ENCODE assay signal across 27 mouse cellular contexts in genomic region chr4:149546797-149547444, GRCm38 (mm10). TPM values are rescaled to one million over a fixed set of nuclear protein-coding genes. Genes with fewer than 3 reads are reported as not detected.
DNase-seq lines count a peak whose midpoint lies in the region; ATAC-seq and TF ChIP-seq lines count a peak whose summit lies in the region.
"Had no signal": no experiment of that assay in that cellular context is flagged by ENCODE, and none has a peak within 500 bp of the region (broad histone marks: within the 10 kb centered on the region; RNA-seq: fewer than 3 reads in every experiment).

No protein-coding gene starts in this region.

- H3K9ac ChIP-seq in lung, postnatal 0 days (replicated peaks; ENCODE audit: low read depth): no peak overlapping the region
- no peak overlapping the region for H3K9ac ChIP-seq in embryonic facial prominence, embryonic 14.5 days (ENCODE audit: low read depth, low read length)
- no peak overlapping the region for H3K9ac ChIP-seq in liver, postnatal 0 days (replicated peaks)
- no peak overlapping the region for H3K9ac ChIP-seq in midbrain, embryonic 11.5 days (ENCODE audit: low read length)
- H3K9ac ChIP-seq: limb, embryonic 12.5 days; lung, embryonic 14.5 days had no signal

- H3K27ac ChIP-seq in lung, postnatal 0 days (ENCODE audit: low read length): peak overlapping the region; percentile 26; the same call in 1 of the 2 replicates
- H3K27ac ChIP-seq in embryonic facial prominence, embryonic 14.5 days (replicated peaks; ENCODE audit: low read depth, low read length): no peak overlapping the region
- H3K27ac ChIP-seq in liver, postnatal 0 days (ENCODE audit: low read depth): no peak overlapping the region
- no peak overlapping the region for H3K27ac ChIP-seq in midbrain, embryonic 11.5 days (ENCODE audit: low read depth, low read length)
- H3K27ac ChIP-seq: forebrain, embryonic 10.5 days; heart, embryonic 10.5 days; limb, embryonic 12.5 days; macrophage; midbrain, embryonic 10.5 days had no signal

- DNase-seq in lung, postnatal 0 days (ENCODE audit: low spot score): no peak
- no peak for DNase-seq in lung, adult 18-20 months
- no peak for DNase-seq in embryonic facial prominence, embryonic 14.5 days (ENCODE audit: low spot score)
- DNase-seq in liver, postnatal 0 days: peak; percentile 40
- no peak for DNase-seq in midbrain, embryonic 11.5 days (ENCODE audit: low spot score, missing footprints)
- no peak for DNase-seq in left cerebral cortex, adult 18-20 months (ENCODE audit: low spot score in 2 of 2)
- no peak for DNase-seq in adrenal gland, adult (ENCODE audit: inconsistent age in 2 of 2, low spot score in 1 of 2)
- DNase-seq: adrenal gland, postnatal 36 days; cerebellum, adult 18-20 months; cerebellum, postnatal 36 days; embryo, embryonic 11 days; gastrocnemius, postnatal 10 days; kidney, adult 9 months; kidney, postnatal 14 days; lung, embryonic 14.5 days; spleen, adult 18-20 months; thymus, adult 18-20 months; thymus, postnatal 36 days had no signal

- H3K4me3 ChIP-seq in lung, postnatal 0 days (ENCODE audit: low read depth, low read length): no peak overlapping the region
- no peak overlapping the region for H3K4me3 ChIP-seq in embryonic facial prominence, embryonic 14.5 days (ENCODE audit: low read depth, low read length)
- H3K4me3 ChIP-seq in liver, postnatal 0 days (ENCODE audit: low read depth, low read length): no peak overlapping the region
- no peak overlapping the region for H3K4me3 ChIP-seq in midbrain, embryonic 11.5 days (ENCODE audit: low read depth, low read length)
- H3K4me3 ChIP-seq: forebrain, embryonic 10.5 days; heart, embryonic 10.5 days; limb, embryonic 12.5 days; midbrain, embryonic 10.5 days had no signal

- ATAC-seq in lung, postnatal 0 days: no peak
- 0 out of 2 replicates have a peak, but pooled peaks have one; percentile 5 for ATAC-seq in embryonic facial prominence, embryonic 14.5 days (ENCODE audit: low read depth)
- ATAC-seq in liver, postnatal 0 days: peak; percentile 55
- ATAC-seq in inflammation-experienced regulatory T-cells, adult 6 months: no peak
- ATAC-seq in midbrain, embryonic 11.5 days (ENCODE audit: low FRiP score): no peak
- ATAC-seq: forebrain, embryonic 16.5 days; hindbrain, embryonic 16.5 days; intestine, embryonic 16.5 days had no signal

- no peak overlapping the region for H3K4me2 ChIP-seq in lung, postnatal 0 days (replicated peaks; ENCODE audit: low read depth, low read length)
- H3K4me2 ChIP-seq in embryonic facial prominence, embryonic 14.5 days (ENCODE audit: low read depth, low read length): no peak overlapping the region
- no peak overlapping the region for H3K4me2 ChIP-seq in liver, postnatal 0 days (ENCODE audit: low read depth, low read length)
- no peak overlapping the region for H3K4me2 ChIP-seq in midbrain, embryonic 11.5 days
- H3K4me2 ChIP-seq: limb, embryonic 12.5 days; lung, embryonic 14.5 days had no signal

- H3K9me3 ChIP-seq in lung, postnatal 0 days (ENCODE audit: low read length): no peaks in the 10 kb centered on the region
- no peaks in the 10 kb centered on the region for H3K9me3 ChIP-seq in embryonic facial prominence, embryonic 14.5 days (ENCODE audit: control insufficient read depth, low read length)
- no peaks in the 10 kb centered on the region for H3K9me3 ChIP-seq in liver, postnatal 0 days (ENCODE audit: low read length)
- no peaks in the 10 kb centered on the region for H3K9me3 ChIP-seq in midbrain, embryonic 11.5 days (ENCODE audit: control insufficient read depth, low read length)
- H3K9me3 ChIP-seq: forebrain, embryonic 10.5 days; heart, embryonic 10.5 days; limb, embryonic 12.5 days; midbrain, embryonic 10.5 days had no signal

- H3K4me1 ChIP-seq in lung, postnatal 0 days (ENCODE audit: insufficient read depth, low read depth, low read length): no peaks in the 10 kb centered on the region
- no peaks in the 10 kb centered on the region for H3K4me1 ChIP-seq in embryonic facial prominence, embryonic 14.5 days (ENCODE audit: control insufficient read depth, insufficient read depth, low read length)
- no peaks in the 10 kb centered on the region for H3K4me1 ChIP-seq in liver, postnatal 0 days (ENCODE audit: insufficient read depth)
- peaks cover 3% of the 10 kb centered on the region; the same call in 1 of the 2 replicates for H3K4me1 ChIP-seq in midbrain, embryonic 11.5 days (ENCODE audit: control insufficient read depth, insufficient read depth, low read length)
- H3K4me1 ChIP-seq: limb, embryonic 12.5 days had no signal

- TF ChIP-seq CTCF in lung, postnatal 0 days (IDR thresholded peaks at IDR 0.05): no peak
- TF ChIP-seq CTCF in liver, postnatal 0 days (IDR thresholded peaks at IDR 0.05; ENCODE audit: low read depth): no peak

- H3K36me3 ChIP-seq in lung, postnatal 0 days (ENCODE audit: insufficient read depth, low read length): no peaks in the 10 kb centered on the region
- peaks cover 26% of the 10 kb centered on the region; the same call in 1 of the 2 replicates for H3K36me3 ChIP-seq in embryonic facial prominence, embryonic 14.5 days (ENCODE audit: control insufficient read depth, insufficient read depth, low read length)
- peaks cover 4% of the 10 kb centered on the region for H3K36me3 ChIP-seq in liver, postnatal 0 days (replicated peaks; ENCODE audit: insufficient read depth, low read length)
- peaks cover 4% of the 10 kb centered on the region; the same call in 1 of the 2 replicates for H3K36me3 ChIP-seq in midbrain, embryonic 11.5 days (ENCODE audit: control insufficient read depth, insufficient read depth, low read length)

- no peaks in the 10 kb centered on the region for H3K27me3 ChIP-seq in lung, postnatal 0 days (replicated peaks; ENCODE audit: insufficient read depth, low read length)
- H3K27me3 ChIP-seq in embryonic facial prominence, embryonic 14.5 days (replicated peaks; ENCODE audit: control insufficient read depth, insufficient read depth, low read length): no peaks in the 10 kb centered on the region
- no peaks in the 10 kb centered on the region for H3K27me3 ChIP-seq in liver, postnatal 0 days (ENCODE audit: insufficient read depth, low read length)
- no peaks in the 10 kb centered on the region for H3K27me3 ChIP-seq in midbrain, embryonic 11.5 days (ENCODE audit: control insufficient read depth, insufficient read depth, low read length)
- H3K27me3 ChIP-seq: limb, embryonic 12.5 days had no signal

- WGBS in lung, postnatal 0 days: 79% methylated on average over 9 of the region's 9 CpGs
- 82% methylated on average over 9 of the region's 9 CpGs for WGBS in embryonic facial prominence, embryonic 14.5 days
- 59% methylated on average over 9 of the region's 9 CpGs for WGBS in liver, postnatal 0 days (ENCODE audit: insufficient replicate concordance)
- 89% methylated on average over 9 of the region's 9 CpGs for WGBS in midbrain, embryonic 11.5 days

- no peak for TF ChIP-seq EP300 in lung, postnatal 0 days (IDR thresholded peaks at IDR 0.05)
- no peak for TF ChIP-seq EP300 in liver, postnatal 0 days (IDR thresholded peaks at IDR 0.05; ENCODE audit: low read depth)

RNA-seq across cellular contexts. Expression of gene Ctnnbip1, which starts 28.9 kb away (rescaled TPM):
- polyA plus RNA-seq in lung, postnatal 0 days (2015; fragmentation: Nextera tagmentation; extraction: Ambion mirVana): 38.4 and 40.1 TPM in 2 replicates
- polyA plus RNA-seq in embryonic facial prominence, embryonic 14.5 days (2014; fragmentation: Nextera tagmentation; extraction: Ambion mirVana): 68.7 and 81.8 TPM in 2 replicates
- 12.8 and 16.2 TPM in 2 replicates for polyA plus RNA-seq in liver, postnatal 0 days (2015; fragmentation: Nextera tagmentation; extraction: Ambion mirVana)
- polyA plus RNA-seq in inflammation-experienced regulatory T-cells, adult 6 months (2017; shearing (Covaris generic)): 1 to 10 TPM in 2 of 3 experiments, under 1 TPM in 1; 0.59 to 1.4 (median 1.4) TPM
- polyA plus RNA-seq in midbrain, embryonic 11.5 days (2014; fragmentation: Nextera tagmentation; extraction: Ambion mirVana): 55.9 and 59.4 TPM in 2 replicates
- total RNA-seq in left cerebral cortex, adult 18-20 months (2021): 10 to 100 TPM; 33.0 to 33.3 TPM

RNA-seq across cellular contexts. Expression of gene Clstn1, which starts 39.3 kb away (rescaled TPM):
- polyA plus RNA-seq in lung, postnatal 0 days (2015; fragmentation: Nextera tagmentation; extraction: Ambion mirVana): 43.6 and 48.7 TPM in 2 replicates
- 51.4 and 52.0 TPM in 2 replicates for polyA plus RNA-seq in embryonic facial prominence, embryonic 14.5 days (2014; fragmentation: Nextera tagmentation; extraction: Ambion mirVana)
- polyA plus RNA-seq in liver, postnatal 0 days (2015; fragmentation: Nextera tagmentation; extraction: Ambion mirVana): 2.0 and 2.1 TPM in 2 replicates
- polyA plus RNA-seq in inflammation-experienced regulatory T-cells, adult 6 months (2017; shearing (Covaris generic)): 1 to 10 TPM; 5.4 to 7.5 (median 6.3) TPM
- 34.3 and 41.8 TPM in 2 replicates for polyA plus RNA-seq in midbrain, embryonic 11.5 days (2014; fragmentation: Nextera tagmentation; extraction: Ambion mirVana)
- total RNA-seq in left cerebral cortex, adult 18-20 months (2021): 1,000 to 10,000 TPM; 1,374 to 1,386 TPM

Comparison
In these comparisons a context has a peak if more than half of its experiments do, and no peak if none do; other contexts are left out.
1. ATAC-seq: peak in embryonic facial prominence, embryonic 14.5 days (single experiment) and liver, postnatal 0 days (single experiment); none in lung, postnatal 0 days (single experiment), inflammation-experienced regulatory T-cells, adult 6 months (single experiment) and midbrain, embryonic 11.5 days (single experiment).